Mouse (Mus musculus): ENCODE results near the gene Fbxw15.

- TF ChIP-seq CTCF (conservative IDR thresholded peaks at IDR 0.05; ENCODE audit: low read length) (no peak), POU5F1 (IDR thresholded peaks at IDR 0.05; ENCODE audit: borderline replicate concordance, low read length) (no peak), NANOG (IDR thresholded peaks at IDR 0.05; ENCODE audit: borderline replicate concordance, low read length) (no peak)
These were observed 15.6 kb downstream of the Fbxw15 start for GRCm38 (mm10) chr9:109552483-109552882.
